Mouse (Mus musculus): Measurements from ENCODE around the gene Cby1. TPM values are rescaled to one million over a fixed set of nuclear protein-coding genes. Genes with fewer than 3 reads are reported as not detected.

Cby1 gene
- total RNA-seq (2023), result 3.6 to 8.9 TPM (median 7.2 TPM) in 4 replicates

DNA sequence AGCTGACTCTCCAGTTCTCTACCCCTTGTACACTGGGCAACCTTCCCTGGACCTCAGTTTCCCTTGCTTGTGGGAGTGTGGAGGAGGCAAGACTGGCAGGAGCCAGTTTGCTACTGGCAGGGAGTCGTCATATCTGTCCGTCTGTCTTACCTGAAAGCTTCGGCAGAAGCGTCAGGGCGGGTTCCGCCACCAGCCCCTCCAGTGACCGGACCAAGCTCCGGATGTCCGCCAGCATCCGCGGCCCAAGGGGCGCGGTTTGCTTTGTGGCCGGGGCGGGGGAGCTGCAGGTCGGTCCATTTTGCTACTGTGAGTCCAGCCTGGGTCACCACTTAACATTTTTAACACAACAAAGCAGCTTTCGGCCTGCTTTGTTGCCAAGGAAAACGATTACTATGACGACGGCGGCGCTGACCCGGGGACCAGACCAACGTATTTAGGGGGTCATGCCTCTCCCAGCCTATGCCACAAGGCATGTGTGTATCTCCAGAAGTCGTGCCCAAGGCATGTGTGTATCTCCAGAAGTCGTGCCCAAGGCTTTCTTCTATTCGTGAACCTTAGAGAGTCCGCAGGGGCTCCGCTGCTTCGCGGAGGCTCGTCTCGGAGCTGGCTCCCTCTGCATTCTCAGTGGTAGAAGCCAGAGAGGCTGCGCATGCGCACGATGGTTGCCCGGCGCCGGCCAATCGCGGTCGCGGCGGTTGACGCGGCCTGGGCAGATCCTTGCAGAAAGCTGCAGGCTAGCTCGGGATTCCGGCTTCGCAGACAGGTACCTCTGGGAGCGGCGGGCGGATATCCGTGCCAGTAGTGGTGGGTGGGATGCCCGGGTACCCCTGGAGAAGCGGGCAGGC is at the start of gene Cby1, which contains the start of gene Fam227a:
Cby1 (plus strand) TSS at position 669 of the 845 bp plus-strand sequence.
Fam227a (minus strand) TSS at position 426 of the 845 bp plus-strand sequence.

DNA sequence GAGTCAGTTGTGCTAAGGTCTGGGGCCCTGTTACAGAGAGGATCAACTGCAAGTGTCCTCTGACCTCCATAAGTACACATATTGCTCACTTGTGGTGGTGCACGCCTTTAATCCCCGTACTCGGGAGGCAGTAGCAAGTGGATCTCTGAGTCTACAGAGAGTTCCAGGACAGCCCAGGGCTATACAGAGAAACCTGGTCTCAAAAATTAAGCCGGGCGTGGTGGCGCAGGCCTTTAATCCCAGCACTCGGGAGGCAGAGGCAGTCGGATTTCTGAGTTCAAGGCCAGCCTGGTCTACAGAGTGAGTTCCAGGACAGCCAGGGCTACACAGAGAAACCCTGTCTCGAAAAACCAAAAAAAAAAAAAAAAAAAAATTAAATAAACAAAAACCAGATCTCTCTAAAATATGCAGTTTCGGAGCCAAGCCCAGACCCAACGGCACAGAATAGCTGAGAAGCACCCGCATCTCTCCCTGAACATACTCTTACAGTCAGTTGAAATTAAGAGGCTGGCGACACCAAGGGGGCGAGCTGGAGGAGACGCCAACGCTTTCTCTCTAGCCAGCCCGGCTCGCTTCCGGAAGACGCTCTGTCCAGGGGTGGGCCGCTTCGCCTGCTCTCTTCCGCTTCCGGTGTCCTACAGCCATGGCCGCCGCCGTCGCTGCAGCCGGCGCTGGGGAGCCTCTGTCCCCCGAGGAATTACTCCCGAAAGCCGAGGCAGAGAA is 11.4 kb downstream of the Cby1 start, which contains the start of gene Tomm22:
Tomm22 (plus strand) TSS at position 613 of the 723 bp plus-strand sequence.

GRCm38 (mm10) chr15:79687646-79688267 is 28.8 kb downstream of the Cby1 start, which contains the start of gene Josd1:
Josd1 (minus strand) TSS chr15:79687919.

DNA sequence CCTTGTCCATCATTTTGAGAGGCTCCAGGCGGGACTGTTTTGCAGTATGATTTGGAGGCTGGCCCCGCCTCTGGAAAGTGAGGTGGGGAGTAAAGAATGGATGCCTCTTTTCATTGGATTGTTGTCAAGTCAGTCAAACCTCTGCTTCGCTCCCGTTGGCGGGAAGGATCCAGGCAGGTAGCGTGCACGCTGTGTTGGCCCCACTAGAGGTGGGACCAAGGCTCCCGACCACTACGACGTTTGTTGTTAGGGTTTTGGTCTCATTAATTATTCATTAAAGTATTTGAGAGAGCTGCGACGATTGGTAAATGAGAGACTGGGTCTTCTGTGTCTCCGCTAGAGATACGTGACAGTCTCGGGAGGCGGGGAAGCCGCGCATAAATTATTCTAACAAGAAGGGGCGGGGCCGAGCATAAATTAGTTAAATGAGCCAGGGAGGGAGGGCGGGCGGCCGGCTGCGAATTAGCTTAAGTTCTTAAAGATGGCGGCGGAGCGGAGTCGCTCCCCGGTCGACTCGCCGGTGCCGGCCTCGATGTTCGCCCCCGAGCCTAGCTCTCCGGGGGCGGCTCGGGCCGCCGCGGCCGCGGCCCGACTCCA is 31.5 kb downstream of the Cby1 start, which contains the start of gene Gtpbp1:
Gtpbp1 (plus strand) TSS at position 420 of the 597 bp plus-strand sequence.

Other genes with a start within 250 kb of the Cby1 start
- 41.3 to 53.2 TPM (median 43.4 TPM) in 4 replicates for gene Csnk1e, start 203.6 kb upstream of the Cby1 start, total RNA-seq (2023)
- gene Kcnj4, start 154.0 kb upstream of the Cby1 start, total RNA-seq (2023), result not detected in 4 replicates
- gene Kdelr3, start 142.8 kb upstream of the Cby1 start, total RNA-seq (2023), result not detected in 4 replicates
- 407 to 417 TPM (median 412 TPM) in 4 replicates for gene Ddx17, start 112.5 kb upstream of the Cby1 start, total RNA-seq (2023)
- not detected in 4 replicates for gene Dmc1, start 54.1 kb upstream of the Cby1 start, total RNA-seq (2023)
- gene Fam227a, start 243 bp upstream of the Cby1 start, total RNA-seq (2023), result 2.7 to 4.3 TPM (median 3.5 TPM) in 4 replicates
- gene Tomm22, start 11.7 kb downstream of the Cby1 start, total RNA-seq (2023), result 83.6 to 101 TPM (median 99.6 TPM) in 4 replicates
- gene Josd1, start 28.7 kb downstream of the Cby1 start, total RNA-seq (2023), result 26.2 to 28.8 TPM (median 26.8 TPM) in 4 replicates
- 67.7 to 76.0 TPM (median 68.7 TPM) in 4 replicates for gene Gtpbp1, start 31.6 kb downstream of the Cby1 start, total RNA-seq (2023)
- gene Sun2, start 83.3 kb downstream of the Cby1 start, total RNA-seq (2023), result 456 to 501 TPM (median 488 TPM) in 4 replicates
- gene Dnal4, start 118.7 kb downstream of the Cby1 start, total RNA-seq (2023), result 7.5 to 9.0 TPM (median 8.6 TPM) in 4 replicates
- 0.21 to 0.44 TPM (median 0.24 TPM) in 4 replicates for gene Nptxr, start 145.6 kb downstream of the Cby1 start, total RNA-seq (2023)
- not detected in 4 replicates for gene Npcd, start 175.0 kb downstream of the Cby1 start, total RNA-seq (2023)
- gene Cbx6, start 175.5 kb downstream of the Cby1 start, total RNA-seq (2023), result 10.9 to 19.0 TPM (median 15.8 TPM) in 4 replicates
- gene Apobec3, start 232.5 kb downstream of the Cby1 start, total RNA-seq (2023), result 281 to 328 TPM (median 317 TPM) in 4 replicates

All from B cell, adult 62 days (primary cell).